Mouse (Mus musculus): ENCODE data around the gene Cep19.

The Cep19 gene

GRCm38 (mm10) chr16:32144592-32144991, 45.0 kb downstream of the Cep19 start:
- DNase-seq (ENCODE audit: low spot score in 2 of 2), result no peak

DNA sequence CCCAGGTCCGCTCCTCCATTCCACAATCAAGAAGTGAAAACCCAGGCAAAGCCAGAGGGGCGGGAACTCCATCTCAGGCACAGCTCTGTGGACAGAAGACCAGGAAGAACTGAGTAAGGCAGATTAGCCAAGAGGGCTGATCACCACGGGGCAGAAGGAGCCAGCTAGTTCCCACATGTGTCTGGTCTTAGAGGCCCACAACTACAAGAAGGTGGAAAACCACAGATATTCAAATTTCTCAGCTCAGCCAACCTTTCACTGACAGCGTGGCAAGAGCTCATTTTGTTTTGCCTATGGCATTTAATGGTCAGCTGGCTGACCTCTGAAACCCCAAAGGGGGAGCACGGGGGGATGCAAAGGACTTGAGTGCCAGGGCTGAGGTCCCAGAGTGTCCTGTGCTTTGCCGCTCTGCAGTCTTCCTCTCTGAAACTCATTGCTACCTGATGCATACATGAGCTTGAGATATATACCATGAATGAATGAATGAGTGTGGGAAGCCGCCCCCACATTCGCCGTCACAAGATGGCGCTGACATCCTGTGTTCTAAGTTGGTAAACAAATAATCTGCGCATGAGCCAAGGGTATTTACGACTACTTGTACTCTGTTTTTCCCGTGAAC, 48.1 kb downstream of the Cep19 start:
- no peak for DNase-seq (ENCODE audit: low spot score in 2 of 2)

GRCm38 (mm10) chr16:32153976-32154375, 54.4 kb downstream of the Cep19 start:
- no peak for DNase-seq (ENCODE audit: low spot score in 2 of 2)

DNA sequence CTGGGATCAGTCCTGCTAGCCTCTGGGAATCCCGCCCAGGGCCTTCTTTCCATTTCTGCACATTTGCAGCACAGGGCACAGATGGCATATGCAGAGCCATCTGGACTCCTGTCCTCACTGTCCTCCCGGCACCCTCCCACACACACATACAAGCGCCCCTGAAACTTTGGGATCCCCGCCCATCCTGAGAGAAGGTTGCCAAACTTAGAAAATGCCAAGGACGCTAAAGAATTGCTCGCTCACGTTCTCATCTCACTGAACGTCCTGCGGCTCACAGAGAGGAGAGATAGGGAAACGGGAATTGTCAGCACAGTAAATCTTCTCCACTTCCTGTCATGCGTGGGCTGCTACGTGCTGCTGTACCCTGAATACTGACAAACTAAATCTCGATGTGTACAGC, 54.8 kb downstream of the Cep19 start:
- DNase-seq (ENCODE audit: low spot score in 2 of 2), result no peak

GRCm38 (mm10) chr16:32156719-32157118, 57.1 kb downstream of the Cep19 start:
- DNase-seq (ENCODE audit: low spot score in 2 of 2), result no peak

- no peak for DNase-seq (ENCODE audit: low spot score in 2 of 2)
Observed at GRCm38 (mm10) chr16:32157369-32157768, 57.8 kb downstream of the Cep19 start.

Data from spleen, postnatal 4 days (tissue).